Mouse (Mus musculus): ENCODE measurements around the gene Crtc2. TPM values are rescaled to one million over a fixed set of nuclear protein-coding genes. Genes with fewer than 3 reads are reported as not detected.

Crtc2 gene
- total and polyA plus RNA-seq, 3 experiments: 7.1 to 66.9 TPM; not detected in 1

- peaks cover 5 to 9% of the 10 kb centered on the region in 2 experiments for H3K36me3 ChIP-seq (ENCODE audit: control insufficient read depth in 1 of 2, insufficient read depth in 2 of 2, low read length in 2 of 2)
Measured at GRCm38 (mm10) chr3:90255194-90255565, 1.2 kb downstream of the Crtc2 start.

GRCm38 (mm10) chr3:90255784-90256353 lies 1.9 kb downstream of the Crtc2 start:
- peaks cover 22% of the 10 kb centered on the region for H3K79me2 ChIP-seq (ENCODE audit: control insufficient read depth, insufficient read depth, low read length, poor library complexity)
- TF ChIP-seq BHLHE40 (IDR thresholded peaks at IDR 0.05; ENCODE audit: borderline replicate concordance, low read depth, low read length) (no peak), E2F4 (IDR thresholded peaks at IDR 0.05; ENCODE audit: borderline replicate concordance, low read depth, low read length) (no peak), KAT2A (conservative IDR thresholded peaks at IDR 0.05; ENCODE audit: low read depth, low read length) (no peak)
- no peak overlapping the region for H3K27ac ChIP-seq (ENCODE audit: control insufficient read depth, low read depth, low read length)
- H3K36me3 ChIP-seq (ENCODE audit: control insufficient read depth in 1 of 2, insufficient read depth in 2 of 2, low read length in 2 of 2): peaks cover 5 to 11% of the 10 kb centered on the region in 2 experiments
- H3K4me3 ChIP-seq (ENCODE audit: control insufficient read depth in 1 of 2, insufficient read depth in 1 of 2, low read depth in 2 of 2, low read length in 2 of 2): no peak overlapping the region
- peaks cover 3 to 5% of the 10 kb centered on the region in 2 experiments; a peak in 3 of 4 replicates for H3K4me1 ChIP-seq (ENCODE audit: control insufficient read depth in 1 of 2, insufficient read depth in 2 of 2, low read length in 2 of 2)
- DNase-seq (ENCODE audit: low read depth, low spot score): no peak
- no peaks in the 10 kb centered on the region for H3K27me3 ChIP-seq (ENCODE audit: control insufficient read depth in 1 of 2, insufficient read depth in 2 of 2, low read length in 2 of 2)
- no peaks in the 10 kb centered on the region for H3K9me3 ChIP-seq (replicated peaks; ENCODE audit: insufficient read depth, low read length)
- H3K9ac ChIP-seq (ENCODE audit: control insufficient read depth, low read depth, low read length, poor library complexity, severe bottlenecking): no peak overlapping the region

More at GRCm38 (mm10) chr3:90255194-90255565, 1.2 kb downstream of the Crtc2 start:
- Histone ChIP-seq H3K4me3 (ENCODE audit: control insufficient read depth in 1 of 2, insufficient read depth in 1 of 2, low read depth in 2 of 2, low read length in 2 of 2) (peak overlapping the region; percentile 82 to 99), H3K4me1 (ENCODE audit: control insufficient read depth in 1 of 2, insufficient read depth in 2 of 2, low read length in 2 of 2) (peaks cover 3 to 5% of the 10 kb centered on the region in 2 experiments; a peak in 3 of 4 replicates), H3K27me3 (ENCODE audit: control insufficient read depth in 1 of 2, insufficient read depth in 2 of 2, low read length in 2 of 2) (no peaks in the 10 kb centered on the region), H3K9ac (ENCODE audit: control insufficient read depth, low read depth, low read length, poor library complexity, severe bottlenecking) (peak overlapping the region; percentile 81), H3K79me2 (ENCODE audit: control insufficient read depth, insufficient read depth, low read length, poor library complexity) (peaks cover 22% of the 10 kb centered on the region), H3K27ac (ENCODE audit: control insufficient read depth, low read depth, low read length) (no peak overlapping the region; the same call in 1 of the 2 replicates), H3K9me3 (replicated peaks; ENCODE audit: insufficient read depth, low read length) (no peaks in the 10 kb centered on the region)
- DNase-seq (ENCODE audit: low read depth, low spot score): no peak
- TF ChIP-seq ZMIZ1 (IDR thresholded peaks at IDR 0.05; ENCODE audit: low read depth, low read length) (no peak), HCFC1 (IDR thresholded peaks at IDR 0.05; ENCODE audit: low read depth, low read length) (no peak), ZNF384 (IDR thresholded peaks at IDR 0.05; ENCODE audit: low read depth, low read length) (no peak), MAX (IDR thresholded peaks at IDR 0.05; ENCODE audit: low read length) (no peak), POLR2AphosphoS5 (IDR thresholded peaks at IDR 0.05; ENCODE audit: borderline replicate concordance, low read depth, low read length) (no peak)

- Histone ChIP-seq H3K27ac (ENCODE audit: control insufficient read depth, low read depth, low read length) (no peak overlapping the region), H3K27me3 (ENCODE audit: control insufficient read depth in 1 of 2, insufficient read depth in 2 of 2, low read length in 2 of 2) (no peaks in the 10 kb centered on the region), H3K9ac (ENCODE audit: control insufficient read depth, low read depth, low read length, poor library complexity, severe bottlenecking) (no peak overlapping the region), H3K79me2 (ENCODE audit: control insufficient read depth, insufficient read depth, low read length, poor library complexity) (peaks cover 22% of the 10 kb centered on the region), H3K9me3 (replicated peaks; ENCODE audit: insufficient read depth, low read length) (no peaks in the 10 kb centered on the region), H3K36me3 (ENCODE audit: control insufficient read depth in 1 of 2, insufficient read depth in 2 of 2, low read length in 2 of 2) (peaks cover 5 to 11% of the 10 kb centered on the region in 2 experiments), H3K4me3 (ENCODE audit: control insufficient read depth in 1 of 2, insufficient read depth in 1 of 2, low read depth in 2 of 2, low read length in 2 of 2) (no peak overlapping the region), H3K4me1 (ENCODE audit: control insufficient read depth in 1 of 2, insufficient read depth in 2 of 2, low read length in 2 of 2) (peaks cover 3 to 5% of the 10 kb centered on the region in 2 experiments; a peak in 3 of 4 replicates)
- TF ChIP-seq TAL1 (IDR thresholded peaks at IDR 0.05; ENCODE audit: low read length) (no peak), GABPA (IDR thresholded peaks at IDR 0.05; ENCODE audit: low read depth, low read length) (no peak), CHD1 (IDR thresholded peaks at IDR 0.05; ENCODE audit: low read depth, low read length) (no peak), CTCF (IDR thresholded peaks at IDR 0.05 in 2 of 3, conservative IDR thresholded peaks at IDR 0.05 in 1 of 3; ENCODE audit: control insufficient read depth in 1 of 3, insufficient read depth in 1 of 3, low read depth in 2 of 3, low read length in 3 of 3, poor library complexity in 1 of 3, severe bottlenecking in 1 of 3) (no peak), E2F4 (IDR thresholded peaks at IDR 0.05; ENCODE audit: borderline replicate concordance, low read depth, low read length) (no peak), ZC3H11A (IDR thresholded peaks at IDR 0.05; ENCODE audit: low read depth, low read length) (no peak), POLR2AphosphoS2 (IDR thresholded peaks at IDR 0.05; ENCODE audit: low read length) (no peak), HCFC1 (IDR thresholded peaks at IDR 0.05; ENCODE audit: low read depth, low read length) (no peak), ELF1 (IDR thresholded peaks at IDR 0.05; ENCODE audit: low read depth, low read length) (no peak), MYB (IDR thresholded peaks at IDR 0.05; ENCODE audit: low read depth, low read length) (no peak), TBP (IDR thresholded peaks at IDR 0.05; ENCODE audit: low read depth, low read length) (no peak), POLR2AphosphoS5 (IDR thresholded peaks at IDR 0.05; ENCODE audit: borderline replicate concordance, low read depth, low read length) (no peak), RCOR1 (IDR thresholded peaks at IDR 0.05; ENCODE audit: low read depth, low read length) (no peak), CHD2 (IDR thresholded peaks at IDR 0.05; ENCODE audit: low read length) (no peak), UBTF (IDR thresholded peaks at IDR 0.05; ENCODE audit: borderline replicate concordance, insufficient read depth, low read depth, low read length) (no peak), MAZ (IDR thresholded peaks at IDR 0.05; ENCODE audit: low read depth, low read length) (no peak), POLR2A (IDR thresholded peaks at IDR 0.05; ENCODE audit: control insufficient read depth in 1 of 2, insufficient read depth in 1 of 2, low read depth in 1 of 2, low read length in 2 of 2, poor library complexity in 1 of 2) (no peak)
- no peak for DNase-seq (ENCODE audit: low read depth, low spot score)
Measured at GRCm38 (mm10) chr3:90256731-90257530, 3.0 kb downstream of the Crtc2 start.
